Mouse (Mus musculus) lung, embryonic 15.5 days (tissue): ENCODE measurements around the gene Dbp. TPM values are rescaled to one million over a fixed set of nuclear protein-coding genes. Genes with fewer than 3 reads are reported as not detected.

Experiments
- ATAC-seq: fragments of 200-750 bp; cut with Nextera tagmentation; 2 replicates; pipeline ENCODE4 v1.8.0; 2017; ENCODE audit warnings: moderate number of reproducible peaks, borderline replicate concordance; ENCODE audit not compliant: low FRiP score, low TSS enrichment; ENCODE audit errors: extremely low read depth
- H3K27ac ChIP-seq: fragments of 300-500 bp; sonication (generic); 2 replicates; pipeline ENCODE4 v1.5.1; 2015; ENCODE audit warnings: moderate library complexity, mild to moderate bottlenecking, inconsistent platforms
- H3K27me3 ChIP-seq: fragments of 300-500 bp; sonication (generic); 2 replicates; pipeline ENCODE4 v1.6.1; 2015; ENCODE audit warnings: inconsistent platforms
- H3K36me3 ChIP-seq: fragments of 300-500 bp; sonication (generic); 2 replicates; pipeline ENCODE4 v1.6.1; 2015; ENCODE audit warnings: inconsistent platforms
- H3K4me1 ChIP-seq: fragments of 300-500 bp; sonication (generic); 2 replicates; pipeline ENCODE4 v1.6.1; 2015; ENCODE audit warnings: inconsistent platforms
- H3K4me2 ChIP-seq: fragments of 300-500 bp; sonication (generic); 2 replicates; pipeline ENCODE4 v1.6.1; 2015; ENCODE audit warnings: inconsistent platforms, mild to moderate bottlenecking, moderate library complexity
- H3K4me3 ChIP-seq: fragments of 300-500 bp; sonication (generic); 2 replicates; pipeline ENCODE4 v1.5.1; 2015; ENCODE audit warnings: mild to moderate bottlenecking, inconsistent platforms
- H3K9ac ChIP-seq: fragments of 300-500 bp; sonication (generic); 2 replicates; pipeline ENCODE4 v1.6.1; 2015; ENCODE audit warnings: inconsistent platforms
- H3K9me3 ChIP-seq: fragments of 300-500 bp; sonication (generic); 2 replicates; pipeline ENCODE4 v1.6.1; 2016; ENCODE audit warnings: inconsistent platforms
- WGBS: fragments of 180-500 bp; shearing (Covaris S2); methylation state at CpG from one replicate; pipeline ENCODE4 v1.1.7; 2015; 5-methylcytosine and 5-hydroxymethylcytosine counted together
- polyA plus RNA-seq: library from polyadenylated mRNA; unstranded; fragments of >200 nt; fragmentation: Nextera tagmentation; extraction: Ambion mirVana; gene quantifications from 2 replicates; pipeline ENCODE4 v1.2.1, GENCODE M21; 2015

Dbp gene
- polyA plus RNA-seq, 1 experiment from 2014 or later = 3.1 TPM

- peak; percentile 16; the same call in 1 of the 2 replicates for ATAC-seq
- peaks cover 52% of the 10 kb centered on the region for H3K4me1 ChIP-seq
These were observed 2.6 kb downstream of the Dbp start for GRCm38 (mm10) chr7:45707375-45707967.

GRCm38 (mm10) chr7:45708221-45708761, 3.4 kb downstream of the Dbp start:
- Histone ChIP-seq H3K4me2 (peak overlapping the region; percentile 98), H3K9ac (no peak overlapping the region), H3K4me3 (0 out of 2 replicates have a peak overlapping the region, but pooled peaks have one; percentile 61), H3K4me1 (peaks cover 57% of the 10 kb centered on the region), H3K9me3 (no peaks in the 10 kb centered on the region), H3K27ac (peak overlapping the region; percentile 86), H3K27me3 (no peaks in the 10 kb centered on the region), H3K36me3 (peaks cover 30% of the 10 kb centered on the region)
- 33% methylated on average over 13 of the region's 13 CpGs for WGBS
- ATAC-seq = no peak

More at GRCm38 (mm10) chr7:45707375-45707967, 2.6 kb downstream of the Dbp start:
- H3K36me3 ChIP-seq = peaks cover 22% of the 10 kb centered on the region
- H3K27ac ChIP-seq = peak overlapping the region; percentile 86
- WGBS = under 1% methylated on average over 27 of the region's 27 CpGs
- H3K4me3 ChIP-seq = peak overlapping the region; percentile 61
- no peaks in the 10 kb centered on the region for H3K9me3 ChIP-seq
- H3K4me2 ChIP-seq = peak overlapping the region; percentile 98
- H3K27me3 ChIP-seq = no peaks in the 10 kb centered on the region
- peak overlapping the region; percentile 8; the same call in 1 of the 2 replicates for H3K9ac ChIP-seq

- 36% methylated on average over 6 of the region's 6 CpGs for WGBS
- Histone ChIP-seq H3K36me3 (peaks cover 34% of the 10 kb centered on the region), H3K9ac (no peak overlapping the region)
These were observed 4.1 kb downstream of the Dbp start for GRCm38 (mm10) chr7:45709036-45709435.

GRCm38 (mm10) chr7:45709677-45710355, 4.9 kb downstream of the Dbp start:
- H3K27ac ChIP-seq = no peak overlapping the region
- H3K27me3 ChIP-seq = no peaks in the 10 kb centered on the region
- no peak overlapping the region for H3K4me3 ChIP-seq
- H3K36me3 ChIP-seq = peaks cover 34% of the 10 kb centered on the region
- H3K9me3 ChIP-seq = no peaks in the 10 kb centered on the region
- no peak for ATAC-seq
- H3K9ac ChIP-seq = no peak overlapping the region
- 55% methylated on average over 14 of the region's 14 CpGs for WGBS
- H3K4me1 ChIP-seq = peaks cover 59% of the 10 kb centered on the region
- no peak overlapping the region for H3K4me2 ChIP-seq

More at GRCm38 (mm10) chr7:45709036-45709435, 4.1 kb downstream of the Dbp start:
- no peaks in the 10 kb centered on the region for H3K9me3 ChIP-seq
- no peak overlapping the region for H3K27ac ChIP-seq
- H3K4me1 ChIP-seq = peaks cover 56% of the 10 kb centered on the region
- H3K27me3 ChIP-seq = no peaks in the 10 kb centered on the region
- H3K4me3 ChIP-seq = no peak overlapping the region
- H3K4me2 ChIP-seq = no peak overlapping the region
- ATAC-seq = no peak

GRCm38 (mm10) chr7:45710477-45711191, 5.7 kb downstream of the Dbp start:
- Histone ChIP-seq H3K4me2 (no peak overlapping the region), H3K4me3 (no peak overlapping the region), H3K27ac (no peak overlapping the region), H3K4me1 (peaks cover 57% of the 10 kb centered on the region), H3K9ac (no peak overlapping the region), H3K27me3 (no peaks in the 10 kb centered on the region), H3K9me3 (no peaks in the 10 kb centered on the region), H3K36me3 (peaks cover 34% of the 10 kb centered on the region)
- ATAC-seq = no peak
- 90% methylated on average over 20 of the region's 20 CpGs for WGBS

- Histone ChIP-seq H3K9me3 (no peaks in the 10 kb centered on the region), H3K4me1 (peaks cover 57% of the 10 kb centered on the region), H3K27me3 (no peaks in the 10 kb centered on the region), H3K36me3 (peaks cover 34% of the 10 kb centered on the region), H3K27ac (no peak overlapping the region), H3K9ac (no peak overlapping the region), H3K4me2 (no peak overlapping the region), H3K4me3 (no peak overlapping the region)
- ATAC-seq = no peak
- 89% methylated on average over 24 of the region's 24 CpGs for WGBS
These were observed 6.6 kb downstream of the Dbp start for GRCm38 (mm10) chr7:45711316-45712021.

- Histone ChIP-seq H3K9me3 (no peaks in the 10 kb centered on the region), H3K9ac (no peak overlapping the region), H3K36me3 (peaks cover 34% of the 10 kb centered on the region), H3K27ac (no peak overlapping the region), H3K4me1 (peaks cover 58% of the 10 kb centered on the region), H3K4me2 (no peak overlapping the region), H3K4me3 (no peak overlapping the region), H3K27me3 (no peaks in the 10 kb centered on the region)
- no peak for ATAC-seq
- WGBS = 82% methylated on average over 21 of the region's 21 CpGs
These were observed 7.3 kb downstream of the Dbp start for GRCm38 (mm10) chr7:45712022-45712757.

- no peaks in the 10 kb centered on the region for H3K27me3 ChIP-seq
- no peak overlapping the region for H3K4me3 ChIP-seq
- H3K9me3 ChIP-seq = no peaks in the 10 kb centered on the region
- peaks cover 34% of the 10 kb centered on the region for H3K36me3 ChIP-seq
- 90% methylated on average over 16 of the region's 16 CpGs for WGBS
- no peak overlapping the region for H3K4me2 ChIP-seq
- no peak overlapping the region for H3K9ac ChIP-seq
- ATAC-seq = no peak
- H3K4me1 ChIP-seq = peaks cover 46% of the 10 kb centered on the region
- no peak overlapping the region for H3K27ac ChIP-seq
These were observed 8.5 kb downstream of the Dbp start for GRCm38 (mm10) chr7:45713396-45713795.

GRCm38 (mm10) chr7:45713881-45714520, 9.1 kb downstream of the Dbp start:
- Histone ChIP-seq H3K9ac (peak overlapping the region; percentile 76; the same call in 1 of the 2 replicates), H3K4me3 (peak overlapping the region; percentile 86), H3K4me2 (peak overlapping the region; percentile 86), H3K9me3 (no peaks in the 10 kb centered on the region), H3K36me3 (peaks cover 34% of the 10 kb centered on the region), H3K27ac (peak overlapping the region; percentile 75; the same call in 1 of the 2 replicates), H3K27me3 (no peaks in the 10 kb centered on the region), H3K4me1 (peaks cover 43% of the 10 kb centered on the region)
- WGBS = 78% methylated on average over 6 of the region's 6 CpGs
- no peak for ATAC-seq

GRCm38 (mm10) chr7:45714630-45715089, 9.8 kb downstream of the Dbp start:
- Histone ChIP-seq H3K4me1 (peaks cover 46% of the 10 kb centered on the region), H3K9ac (peak overlapping the region; percentile 76), H3K27me3 (no peaks in the 10 kb centered on the region), H3K4me2 (peak overlapping the region; percentile 86), H3K27ac (peak overlapping the region; percentile 75), H3K4me3 (peak overlapping the region; percentile 86), H3K9me3 (no peaks in the 10 kb centered on the region), H3K36me3 (peaks cover 40% of the 10 kb centered on the region)
- ATAC-seq = peak; percentile 44
- 9% methylated on average over 14 of the region's 14 CpGs for WGBS
